Mouse (Mus musculus) midbrain, embryonic 10.5 days (tissue): ENCODE data around the gene Stox2. TPM values are rescaled to one million over a fixed set of nuclear protein-coding genes. Genes with fewer than 3 reads are reported as not detected.
A peak's percentile ranks its signal among the peaks of the same experiment; 100 is the strongest.

Experiments used
- DNase-seq: peaks from one replicate; pipeline ENCODE4 v3.0.0-alpha.2; 2017; ENCODE audit warnings: low spot score
- H3K27ac ChIP-seq: fragments of 300-500 bp; sonication (generic); replicated peaks from 2 replicates; pipeline ENCODE4 v1.5.1; 2016; ENCODE audit warnings: mild to moderate bottlenecking
- H3K27me3 ChIP-seq: fragments of 300-500 bp; sonication (generic); 2 replicates; pipeline ENCODE4 v1.6.1; 2016; ENCODE audit warnings: low read depth, mild to moderate bottlenecking; ENCODE audit not compliant: poor library complexity, severe bottlenecking
- H3K36me3 ChIP-seq: fragments of 300-500 bp; sonication (generic); 2 replicates; pipeline ENCODE4 v1.6.1; 2016; ENCODE audit warnings: mild to moderate bottlenecking, moderate library complexity
- H3K4me1 ChIP-seq: fragments of 300-500 bp; sonication (generic); 2 replicates; pipeline ENCODE4 v1.6.1; 2016
- H3K4me3 ChIP-seq: fragments of 300-500 bp; sonication (generic); 2 replicates; pipeline ENCODE4 v1.5.1; 2016; ENCODE audit warnings: mild to moderate bottlenecking, moderate library complexity
- H3K9me3 ChIP-seq: fragments of 300-500 bp; sonication (generic); replicated peaks from 2 replicates; pipeline ENCODE4 v1.6.1; 2016; ENCODE audit warnings: mild to moderate bottlenecking
- WGBS: fragments of 180-500 bp; shearing (Covaris S2); methylation state at CpG from one replicate; pipeline ENCODE4 v1.1.7; 2016; 5-methylcytosine and 5-hydroxymethylcytosine counted together
- polyA plus RNA-seq: library from polyadenylated mRNA; unstranded; fragments of >200 nt; fragmentation: Nextera tagmentation; extraction: Ambion mirVana; gene quantifications from 2 replicates; pipeline ENCODE4 v1.2.1, GENCODE M21; 2016

The Stox2 gene
- polyA plus RNA-seq, 1 experiment from 2014 or later: 22.2 TPM

DNA sequence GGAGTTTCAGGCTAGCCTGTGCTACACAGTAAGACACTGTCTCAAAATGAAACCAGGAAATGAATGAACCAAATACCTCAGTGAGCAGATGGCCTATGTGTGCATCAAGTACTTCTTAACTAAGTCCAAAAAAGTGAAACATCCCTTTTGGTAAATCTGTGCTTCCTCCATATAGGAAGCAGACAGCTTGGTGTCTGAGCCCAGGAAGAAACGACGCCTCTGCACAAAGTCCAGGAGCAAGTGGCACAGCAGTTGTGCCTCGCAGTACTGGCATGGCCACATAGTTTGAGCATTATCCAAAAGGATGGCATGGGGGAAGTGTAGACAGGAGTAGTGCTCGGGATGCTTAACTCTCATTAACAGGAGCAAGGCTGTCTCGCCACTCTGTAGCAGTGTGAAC lies 140.3 kb downstream of the Stox2 start:
- 94% methylated on average over 5 of the region's 5 CpGs for WGBS
- Histone ChIP-seq H3K9me3 (no peaks in the 10 kb centered on the region), H3K4me1 (no peaks in the 10 kb centered on the region), H3K36me3 (no peaks in the 10 kb centered on the region), H3K27ac (no peak overlapping the region), H3K27me3 (no peaks in the 10 kb centered on the region), H3K4me3 (no peak overlapping the region)
- no peak for DNase-seq

DNA sequence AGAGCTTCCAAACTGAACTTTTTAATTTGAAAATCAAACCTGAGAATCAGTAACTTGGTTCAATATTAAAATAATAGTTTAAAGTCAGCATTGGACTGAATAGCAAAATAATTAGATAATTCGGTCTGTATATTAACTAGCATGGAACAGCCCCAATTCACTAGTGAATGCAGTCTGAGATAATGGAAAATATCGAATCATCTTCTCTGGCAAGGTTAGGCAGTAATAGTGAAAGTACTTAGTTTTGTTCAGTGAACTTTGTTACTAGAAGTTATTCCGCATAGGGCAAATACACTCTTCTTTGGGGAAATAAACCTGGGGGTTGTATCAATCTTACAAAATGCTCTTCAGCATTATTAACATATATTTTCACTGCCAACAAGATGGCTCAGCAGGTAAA lies 147.7 kb downstream of the Stox2 start:
- Histone ChIP-seq H3K9me3 (no peaks in the 10 kb centered on the region), H3K36me3 (no peaks in the 10 kb centered on the region), H3K4me3 (no peak overlapping the region), H3K4me1 (no peaks in the 10 kb centered on the region), H3K27me3 (no peaks in the 10 kb centered on the region), H3K27ac (no peak overlapping the region)
- DNase-seq: no peak
- 90% methylated on average over 3 of the region's 3 CpGs for WGBS

DNA sequence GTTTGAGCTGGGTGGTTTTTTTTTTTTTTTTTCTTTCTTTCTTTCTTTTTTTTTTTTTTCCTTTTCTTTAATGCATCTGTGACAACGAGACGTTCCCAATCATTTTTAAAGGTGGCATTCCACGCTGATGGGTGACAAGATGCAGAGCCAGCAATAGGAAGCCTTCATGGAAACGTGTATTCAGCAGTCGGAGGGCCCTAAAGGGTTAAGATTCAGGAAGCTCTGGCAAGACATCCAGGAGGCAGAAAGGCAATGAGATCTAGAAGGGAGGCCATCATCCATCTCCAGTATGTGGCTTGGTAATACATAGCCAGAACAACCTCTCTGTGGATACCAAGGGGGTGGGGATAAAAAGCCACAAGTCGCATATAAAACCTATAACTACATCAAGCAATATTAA lies 156.5 kb downstream of the Stox2 start:
- H3K27me3 ChIP-seq: peaks cover 8% of the 10 kb centered on the region
- 7% methylated on average over 6 of the region's 6 CpGs for WGBS
- peak overlapping the region; percentile 77 for H3K4me3 ChIP-seq
- no peaks in the 10 kb centered on the region for H3K9me3 ChIP-seq
- peaks cover 38% of the 10 kb centered on the region for H3K4me1 ChIP-seq
- H3K36me3 ChIP-seq: no peaks in the 10 kb centered on the region
- H3K27ac ChIP-seq: peak overlapping the region; percentile 97
- DNase-seq: peak; percentile 31

DNA sequence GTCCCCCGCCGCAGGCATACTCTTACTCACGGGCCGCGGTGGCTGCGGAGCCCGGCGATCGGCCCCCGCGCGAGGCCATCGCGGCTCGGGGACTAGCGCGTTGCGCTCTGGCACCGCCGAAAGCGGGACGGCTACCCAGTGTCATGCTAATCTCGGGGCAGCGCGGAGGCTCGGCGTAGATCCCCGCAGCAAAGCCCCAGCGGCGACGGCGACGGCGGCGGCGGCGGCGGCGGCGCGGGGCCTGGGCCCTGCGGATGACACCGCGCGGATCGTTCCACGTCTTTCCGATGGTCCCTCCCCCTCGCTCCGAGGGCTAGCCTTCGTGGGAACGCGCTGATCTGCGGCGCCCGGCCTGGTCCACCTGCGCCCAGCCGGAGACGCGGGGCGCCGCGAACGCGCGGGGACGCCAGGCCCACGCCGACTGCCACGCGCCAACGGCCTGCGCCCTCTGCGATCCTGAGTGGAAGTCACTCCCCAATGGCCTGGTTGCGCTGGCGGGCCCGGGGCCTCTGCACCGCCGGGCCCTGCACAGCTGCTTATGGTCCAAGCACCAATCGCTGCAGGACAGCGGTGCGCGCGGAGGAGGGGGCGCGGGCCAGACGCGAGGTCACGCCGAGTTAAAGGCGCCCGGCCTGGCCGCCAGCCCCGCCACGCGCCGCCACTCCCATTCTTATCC lies 157.2 kb downstream of the Stox2 start:
- 0% methylated on average over 87 of the region's 97 CpGs for WGBS
- H3K4me3 ChIP-seq: peak overlapping the region; percentile 77
- peaks cover 8% of the 10 kb centered on the region for H3K27me3 ChIP-seq
- H3K9me3 ChIP-seq: no peaks in the 10 kb centered on the region
- H3K27ac ChIP-seq: peak overlapping the region; percentile 97
- H3K4me1 ChIP-seq: peaks cover 45% of the 10 kb centered on the region
- peak; percentile 88 for DNase-seq
- peaks cover under 1% of the 10 kb centered on the region; the same call in 1 of the 2 replicates for H3K36me3 ChIP-seq

DNA sequence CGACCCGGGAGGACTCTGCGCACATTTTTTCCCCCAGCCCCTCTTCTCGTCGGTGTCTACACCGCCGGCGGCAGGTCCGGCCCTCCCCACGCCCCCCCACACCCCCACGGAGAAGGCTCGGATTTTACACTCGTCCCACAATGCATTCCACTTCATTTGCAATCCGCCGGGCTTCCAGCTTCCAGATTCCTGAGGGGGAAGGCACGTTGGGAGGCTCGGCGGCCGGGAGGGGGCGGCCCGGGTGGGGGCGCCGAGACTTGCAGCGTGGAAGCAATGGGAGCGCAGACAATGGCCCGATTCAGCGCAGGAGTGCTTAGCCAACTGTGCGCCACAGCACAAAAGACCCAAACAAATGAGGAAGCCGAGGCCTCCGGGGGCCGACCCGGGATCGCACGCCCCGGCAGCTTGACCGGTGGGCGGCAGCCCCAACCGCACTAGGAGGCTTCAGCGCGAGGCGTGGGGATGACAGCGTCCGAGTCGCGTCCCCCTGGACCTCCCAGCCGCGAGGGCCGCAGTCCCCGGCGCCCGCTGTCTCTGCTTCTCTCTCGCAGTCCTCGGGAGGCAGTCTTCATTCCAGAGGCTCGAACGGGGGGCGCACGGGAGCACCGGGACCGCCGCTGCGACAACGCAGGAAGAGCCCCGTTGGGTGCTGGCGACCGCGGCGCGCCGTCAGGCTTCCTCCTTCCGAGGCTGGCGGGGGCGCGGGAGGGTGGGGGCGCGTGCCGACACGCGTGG lies 157.9 kb downstream of the Stox2 start:
- peaks cover 52% of the 10 kb centered on the region for H3K4me1 ChIP-seq
- H3K27ac ChIP-seq: peak overlapping the region; percentile 97
- H3K4me3 ChIP-seq: peak overlapping the region; percentile 77
- WGBS: under 1% methylated on average over 77 of the region's 78 CpGs
- H3K27me3 ChIP-seq: peaks cover 8% of the 10 kb centered on the region
- H3K36me3 ChIP-seq: peaks cover 4% of the 10 kb centered on the region; the same call in 1 of the 2 replicates
- DNase-seq: peak; percentile 83
- no peaks in the 10 kb centered on the region for H3K9me3 ChIP-seq

DNA sequence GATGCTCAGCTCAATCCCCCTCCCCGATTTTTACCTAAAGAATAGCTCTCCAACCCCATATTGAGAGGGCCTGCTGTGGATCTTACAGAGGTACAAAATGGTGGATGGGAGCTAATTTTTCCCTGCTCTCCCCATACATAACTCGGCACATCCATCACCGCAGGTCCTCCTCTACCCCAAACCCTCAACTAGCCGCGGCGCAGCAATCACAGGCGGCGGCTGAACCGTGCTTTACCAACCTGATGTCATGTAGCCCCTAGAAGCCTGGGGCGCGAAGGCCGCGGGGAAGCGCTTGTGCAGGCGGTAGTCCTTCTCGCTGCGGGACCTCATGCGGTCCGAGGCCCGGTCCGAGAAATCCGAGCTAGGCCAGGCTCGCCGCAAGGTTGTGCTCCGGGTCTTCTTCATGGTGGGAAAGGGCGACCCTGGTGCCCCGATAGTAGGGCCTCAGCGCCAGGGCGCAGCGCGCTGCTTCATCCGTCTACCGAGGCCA lies 158.5 kb downstream of the Stox2 start:
- Histone ChIP-seq H3K9me3 (no peaks in the 10 kb centered on the region), H3K36me3 (peaks cover 6% of the 10 kb centered on the region; the same call in 1 of the 2 replicates), H3K4me1 (peaks cover 58% of the 10 kb centered on the region), H3K4me3 (peak overlapping the region; percentile 77), H3K27ac (peak overlapping the region; percentile 97), H3K27me3 (peaks cover 8% of the 10 kb centered on the region)
- under 1% methylated on average over 33 of the region's 33 CpGs for WGBS
- DNase-seq: peak; percentile 73

DNA sequence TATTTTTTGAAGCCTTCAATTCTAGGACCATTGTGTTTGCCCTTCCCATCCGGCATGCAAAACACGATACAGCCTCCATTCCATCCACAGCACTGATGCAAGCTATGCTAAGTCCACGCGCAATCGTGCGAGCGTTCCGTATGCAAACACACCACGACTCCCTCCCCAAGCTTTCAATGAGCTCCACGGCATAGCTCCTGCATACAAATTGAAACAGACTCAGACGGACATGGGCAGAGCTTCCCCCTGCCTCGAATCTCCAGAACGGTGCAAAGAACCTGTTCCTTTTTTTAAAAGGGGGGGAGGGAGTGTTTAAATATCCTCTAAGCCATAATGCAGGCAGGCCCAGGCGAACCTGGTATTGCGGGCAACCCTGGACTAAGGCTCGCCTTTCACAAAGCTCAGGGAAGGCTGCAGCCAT lies 159.0 kb downstream of the Stox2 start:
- under 1% methylated on average over 16 of the region's 16 CpGs for WGBS
- peaks cover 10% of the 10 kb centered on the region for H3K36me3 ChIP-seq
- DNase-seq: no peak
- H3K27ac ChIP-seq: peak overlapping the region; percentile 97
- H3K4me1 ChIP-seq: peaks cover 63% of the 10 kb centered on the region
- H3K4me3 ChIP-seq: peak overlapping the region; percentile 77
- H3K27me3 ChIP-seq: peaks cover 8% of the 10 kb centered on the region
- no peaks in the 10 kb centered on the region for H3K9me3 ChIP-seq

DNA sequence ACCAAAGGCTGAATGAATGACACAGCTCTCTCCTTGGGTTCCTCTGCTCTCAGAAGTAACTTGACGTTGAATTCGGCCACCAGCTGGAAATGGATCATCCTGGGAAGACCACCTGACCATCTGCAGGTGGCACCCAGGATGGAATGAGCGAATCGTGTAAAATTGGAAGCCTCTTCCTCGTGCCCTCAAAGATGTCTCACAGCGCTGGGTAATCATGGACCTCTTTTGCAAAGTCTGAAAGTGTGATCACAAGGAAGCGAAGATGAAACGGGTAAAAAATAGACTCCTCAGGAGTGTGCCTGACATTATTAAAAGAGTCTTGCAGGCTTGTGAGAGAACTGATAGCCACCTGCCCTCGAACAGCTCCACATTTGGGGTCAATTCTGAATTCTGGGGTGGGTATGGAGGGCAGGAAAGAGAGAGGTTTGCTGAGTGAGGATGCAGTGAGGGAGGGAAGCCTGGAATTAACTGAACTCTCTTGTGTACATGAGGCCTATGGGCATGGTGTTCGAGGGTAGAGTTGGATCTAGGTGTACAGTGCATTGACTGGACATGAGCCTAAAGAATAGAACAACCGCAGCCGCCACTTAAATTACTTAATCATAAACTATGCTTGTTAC lies 160.0 kb downstream of the Stox2 start:
- DNase-seq: no peak
- WGBS: 68% methylated on average over 12 of the region's 12 CpGs
- H3K27me3 ChIP-seq: peaks cover 8% of the 10 kb centered on the region
- H3K9me3 ChIP-seq: no peaks in the 10 kb centered on the region
- peak overlapping the region; percentile 77 for H3K4me3 ChIP-seq
- H3K36me3 ChIP-seq: peaks cover 19% of the 10 kb centered on the region
- H3K27ac ChIP-seq: peak overlapping the region; percentile 97
- peaks cover 72% of the 10 kb centered on the region for H3K4me1 ChIP-seq

DNA sequence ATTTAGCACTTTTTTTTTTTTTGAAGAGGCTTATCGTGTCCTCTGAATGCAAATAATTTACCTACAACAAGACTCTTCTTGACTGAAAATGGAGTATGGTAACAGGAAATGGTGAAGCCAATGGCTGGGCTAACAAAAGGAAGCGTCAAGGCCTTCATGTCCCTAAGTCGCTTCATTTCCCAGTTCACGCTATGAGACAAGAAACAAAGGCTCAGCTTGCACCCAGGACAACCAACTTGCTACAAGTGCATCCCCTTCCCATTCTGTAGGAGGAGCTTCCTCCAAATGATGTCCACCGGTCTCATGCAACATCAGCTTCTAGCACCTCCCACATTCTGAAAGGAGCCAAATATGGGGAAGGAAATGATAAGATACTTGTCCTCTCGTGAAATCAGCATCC lies 160.7 kb downstream of the Stox2 start:
- Histone ChIP-seq H3K36me3 (peaks cover 27% of the 10 kb centered on the region), H3K4me1 (peaks cover 72% of the 10 kb centered on the region), H3K27ac (peak overlapping the region; percentile 97), H3K4me3 (peak overlapping the region; percentile 77), H3K27me3 (peaks cover 3% of the 10 kb centered on the region; the same call in 1 of the 2 replicates), H3K9me3 (no peaks in the 10 kb centered on the region)
- WGBS: 52% methylated on average over 6 of the region's 6 CpGs
- no peak for DNase-seq

DNA sequence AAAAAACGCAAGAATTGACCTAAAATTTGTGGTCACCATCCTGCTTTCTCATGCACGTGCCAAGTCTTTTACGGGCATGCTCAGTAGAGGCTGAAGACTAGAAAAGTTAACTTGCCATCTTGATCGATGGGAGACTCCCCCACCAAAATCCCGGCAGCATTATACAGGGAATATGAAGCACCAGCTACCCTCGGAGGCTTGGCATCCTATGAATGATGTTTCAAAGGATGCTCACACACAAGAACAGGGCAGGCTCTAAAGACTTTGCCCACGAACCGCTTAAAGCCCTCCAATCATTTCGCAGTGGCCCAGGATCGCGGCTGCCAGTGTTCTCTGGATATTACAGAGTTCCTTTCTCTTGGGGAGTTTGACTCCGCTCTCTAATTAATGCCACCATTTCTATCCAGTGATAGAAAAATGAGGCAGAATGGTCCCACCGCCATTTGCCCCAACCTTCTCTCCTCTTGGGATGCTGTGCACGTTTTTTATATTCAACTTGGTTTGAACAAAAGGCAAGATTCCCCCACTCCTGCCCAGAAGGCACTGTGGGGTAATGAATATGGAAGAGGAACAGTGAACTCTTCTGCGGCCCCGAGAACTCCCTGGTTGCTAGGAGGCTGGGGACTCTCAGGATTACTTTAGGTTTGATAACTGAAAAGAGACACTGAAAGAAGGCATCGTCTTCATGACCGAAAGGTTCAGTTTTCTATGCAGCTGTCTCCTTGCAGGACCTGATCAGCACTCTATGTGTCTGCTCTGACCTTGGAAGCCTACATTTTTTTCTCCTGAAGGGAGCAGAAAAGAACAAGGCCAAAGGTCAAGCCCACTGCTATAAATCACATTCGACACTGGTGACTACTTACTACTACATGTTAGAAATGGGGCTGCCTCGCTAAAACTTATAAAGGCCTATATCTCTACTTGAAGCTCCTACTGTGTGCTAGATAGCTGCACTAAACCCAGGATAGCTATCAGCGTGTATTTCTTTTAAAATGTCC lies 161.5 kb downstream of the Stox2 start:
- H3K27ac ChIP-seq: peak overlapping the region; percentile 97
- H3K9me3 ChIP-seq: no peaks in the 10 kb centered on the region
- H3K4me1 ChIP-seq: peaks cover 72% of the 10 kb centered on the region
- peak overlapping the region; percentile 77 for H3K4me3 ChIP-seq
- peaks cover 34% of the 10 kb centered on the region for H3K36me3 ChIP-seq
- WGBS: 59% methylated on average over 21 of the region's 21 CpGs
- DNase-seq: peak; percentile 61
- H3K27me3 ChIP-seq: no peaks in the 10 kb centered on the region

DNA sequence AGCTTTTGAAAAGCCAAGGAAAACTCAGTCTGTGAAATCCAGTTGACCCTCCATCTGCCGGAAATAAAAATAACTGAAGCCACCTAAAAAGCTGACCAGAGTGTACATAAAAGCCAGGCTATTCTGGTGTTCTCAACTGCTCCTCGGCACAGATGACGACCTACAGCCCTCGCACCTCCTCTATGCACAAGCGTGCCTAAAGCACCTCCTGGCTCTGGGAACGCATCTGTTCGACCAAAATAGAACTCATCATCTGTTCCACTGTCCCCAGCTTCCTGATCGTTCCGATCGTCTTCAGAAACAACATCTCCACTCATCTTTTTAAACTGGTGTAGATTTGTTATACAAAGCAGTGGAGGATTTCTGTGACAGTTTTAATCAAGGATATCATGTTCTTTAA lies 166.3 kb downstream of the Stox2 start:
- Histone ChIP-seq H3K9me3 (no peaks in the 10 kb centered on the region), H3K27me3 (no peaks in the 10 kb centered on the region), H3K4me3 (no peak overlapping the region), H3K36me3 (peaks cover 40% of the 10 kb centered on the region), H3K27ac (no peak overlapping the region; the same call in 1 of the 2 replicates), H3K4me1 (peaks cover 82% of the 10 kb centered on the region)
- DNase-seq: no peak
- WGBS: 90% methylated on average over 10 of the region's 10 CpGs

DNA sequence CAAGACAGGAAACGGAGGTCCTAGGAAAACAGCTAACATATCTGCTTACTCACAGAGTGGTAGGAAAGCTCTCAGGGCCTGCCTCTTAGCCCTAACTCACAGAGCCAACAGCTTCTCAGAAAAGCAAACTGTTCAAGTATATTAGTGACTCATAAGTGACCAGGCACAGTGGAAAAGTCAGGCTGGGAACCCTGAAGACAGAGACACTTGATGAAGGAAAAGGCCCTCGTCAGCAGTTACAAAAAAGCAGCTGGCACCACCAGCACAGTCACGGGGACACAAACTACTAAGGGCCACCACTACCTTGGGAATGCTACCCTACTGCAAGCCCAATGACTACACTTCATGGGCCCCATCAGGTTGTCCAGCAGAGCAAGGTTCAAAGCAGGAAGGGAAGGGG lies 168.0 kb downstream of the Stox2 start:
- no peak for DNase-seq
- Histone ChIP-seq H3K4me1 (peaks cover 65% of the 10 kb centered on the region), H3K27me3 (no peaks in the 10 kb centered on the region), H3K9me3 (no peaks in the 10 kb centered on the region), H3K27ac (no peak overlapping the region), H3K4me3 (no peak overlapping the region), H3K36me3 (peaks cover 49% of the 10 kb centered on the region)
- whole genome bisulfite sequencing: 86% methylated on average over 3 of the region's 3 CpGs
